8 mouse cellular contexts compared by ENCODE assay signal in genomic region chr14:50924281-50925064, GRCm38 (mm10). TPM values are rescaled to one million over a fixed set of nuclear protein-coding genes. Genes with fewer than 3 reads are reported as not detected.
DNase-seq lines count a peak whose midpoint lies in the region; ATAC-seq and TF ChIP-seq lines count a peak whose summit lies in the region.

Gene Osgep (minus strand): TSS chr14:50924893.
Gene Apex1 (plus strand): TSS chr14:50924968.

- TF ChIP-seq EP300 in lung, postnatal 0 days (IDR thresholded peaks at IDR 0.05): no peak

- H3K27ac ChIP-seq in hindbrain, embryonic 10.5 days: peak within 1 kb of the TSS; percentile 96
- peak within 1 kb of the TSS; percentile 88 for H3K27ac ChIP-seq in lung, postnatal 0 days (ENCODE audit: low read length)

- H3K27me3 ChIP-seq in hindbrain, embryonic 10.5 days (ENCODE audit: insufficient read depth, poor library complexity, severe bottlenecking): no peaks in the 10 kb centered on the region
- no peaks in the 10 kb centered on the region for H3K27me3 ChIP-seq in lung, postnatal 0 days (replicated peaks; ENCODE audit: insufficient read depth, low read length)

- H3K9me3 ChIP-seq in hindbrain, embryonic 10.5 days: no peaks in the 10 kb centered on the region
- no peaks in the 10 kb centered on the region for H3K9me3 ChIP-seq in lung, postnatal 0 days (ENCODE audit: low read length)

- whole genome bisulfite sequencing in hindbrain, embryonic 10.5 days: under 1% methylated on average over 57 of the region's 57 CpGs
- WGBS in lung, postnatal 0 days: under 1% methylated on average over 57 of the region's 57 CpGs

- H3K4me3 ChIP-seq in hindbrain, embryonic 10.5 days: peak within 1 kb of the TSS; percentile 84
- peak within 1 kb of the TSS; percentile 56 for H3K4me3 ChIP-seq in lung, postnatal 0 days (ENCODE audit: low read depth, low read length)

- H3K4me2 ChIP-seq in lung, postnatal 0 days (replicated peaks; ENCODE audit: low read depth, low read length): peak within 1 kb of the TSS; percentile 71

- peak; percentile 96 for DNase-seq in MN1 (ENCODE audit: low spot score)
- peak; percentile 98 for DNase-seq in cerebellum, adult 9-10 months
- DNase-seq in hindbrain, embryonic 10.5 days (ENCODE audit: low spot score): peak; percentile 97
- peak; percentile 98 for DNase-seq in layer of hippocampus, adult 9-11 months
- DNase-seq in lung, postnatal 0 days (ENCODE audit: low spot score): peak; percentile 98
- peak; percentile 90 for DNase-seq in ovary, postnatal 14 days (ENCODE audit: low spot score)
- DNase-seq in thymus, postnatal 14 days: peak; percentile 97

- H3K4me1 ChIP-seq in hindbrain, embryonic 10.5 days (replicated peaks): peaks cover 28% of the 10 kb centered on the region
- H3K4me1 ChIP-seq in lung, postnatal 0 days (ENCODE audit: insufficient read depth, low read depth, low read length): peaks cover under 1% of the 10 kb centered on the region; the same call in 1 of the 2 replicates

- H3K36me3 ChIP-seq in hindbrain, embryonic 10.5 days: peaks cover 52% of the 10 kb centered on the region
- peaks cover 23% of the 10 kb centered on the region; the same call in 1 of the 2 replicates for H3K36me3 ChIP-seq in lung, postnatal 0 days (ENCODE audit: insufficient read depth, low read length)

- no peak for TF ChIP-seq CTCF in lung, postnatal 0 days (IDR thresholded peaks at IDR 0.05)

- ATAC-seq in frontal cortex, adult (ENCODE audit: low TSS enrichment): peak; percentile 94
- peak; percentile 96 for ATAC-seq in lung, postnatal 0 days

- H3K9ac ChIP-seq in lung, postnatal 0 days (replicated peaks; ENCODE audit: low read depth): peak within 1 kb of the TSS; percentile 59

RNA-seq across cellular contexts. Expression of gene Osgep, which starts in this region (rescaled TPM):
- polyA plus RNA-seq in hindbrain, embryonic 10.5 days (2016; fragmentation: Nextera tagmentation; extraction: Ambion mirVana): 164 and 174 TPM in 2 replicates
- 96.7 and 102 TPM in 2 replicates for polyA plus RNA-seq in lung, postnatal 0 days (2015; fragmentation: Nextera tagmentation; extraction: Ambion mirVana)

RNA-seq across cellular contexts. Expression of gene Apex1, which starts in this region (rescaled TPM):
- polyA plus RNA-seq in hindbrain, embryonic 10.5 days (2016; fragmentation: Nextera tagmentation; extraction: Ambion mirVana): 384 and 423 TPM in 2 replicates
- 52.4 and 61.2 TPM in 2 replicates for polyA plus RNA-seq in lung, postnatal 0 days (2015; fragmentation: Nextera tagmentation; extraction: Ambion mirVana)

Comparison
In these comparisons a context has a peak if more than half of its experiments do, and no peak if none do; other contexts are left out.
1. Peak in every context shown above with its lines: DNase-seq, ATAC-seq, H3K4me3 ChIP-seq and H3K27ac ChIP-seq.